Mouse (Mus musculus) left cerebral cortex, adult 9 months (tissue): ENCODE results near the gene Prrc2b.

Source experiments
- DNase-seq, 2 experiments: peaks; one replicate each; pipeline ENCODE4 v3.0.0; 2022; ENCODE audit warnings: low spot score in 2 of 2

The Prrc2b gene

GRCm38 (mm10) chr2:32222057-32222456 lies 71.2 kb downstream of the Prrc2b start:
- no peak for DNase-seq

DNA sequence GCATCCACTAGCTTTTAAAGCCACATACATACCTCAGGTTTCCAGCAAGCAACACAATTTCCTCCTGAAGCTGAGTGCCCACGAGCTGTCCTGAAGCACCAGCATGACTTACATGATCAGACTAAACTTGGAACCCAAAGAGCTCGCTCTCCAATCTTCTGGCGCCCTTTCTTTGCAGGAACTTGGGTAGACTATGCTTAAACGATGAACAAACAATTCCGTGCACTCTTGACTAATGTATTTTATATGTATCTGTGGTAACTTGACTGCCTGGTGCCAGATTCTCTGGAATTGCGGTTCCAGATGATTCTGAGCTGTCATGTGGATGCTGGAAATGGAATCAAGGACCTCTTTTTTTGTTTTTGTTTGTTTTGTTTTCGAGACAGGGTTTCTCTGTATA lies 84.6 kb downstream of the Prrc2b start:
- DNase-seq = no peak

- peak; percentile 79 to 92 for DNase-seq
Measured at GRCm38 (mm10) chr2:32235886-32236759, 85.2 kb downstream of the Prrc2b start, which contains the start of gene Pomt1. Pomt1 (plus strand) TSS chr2:32236590.

DNA sequence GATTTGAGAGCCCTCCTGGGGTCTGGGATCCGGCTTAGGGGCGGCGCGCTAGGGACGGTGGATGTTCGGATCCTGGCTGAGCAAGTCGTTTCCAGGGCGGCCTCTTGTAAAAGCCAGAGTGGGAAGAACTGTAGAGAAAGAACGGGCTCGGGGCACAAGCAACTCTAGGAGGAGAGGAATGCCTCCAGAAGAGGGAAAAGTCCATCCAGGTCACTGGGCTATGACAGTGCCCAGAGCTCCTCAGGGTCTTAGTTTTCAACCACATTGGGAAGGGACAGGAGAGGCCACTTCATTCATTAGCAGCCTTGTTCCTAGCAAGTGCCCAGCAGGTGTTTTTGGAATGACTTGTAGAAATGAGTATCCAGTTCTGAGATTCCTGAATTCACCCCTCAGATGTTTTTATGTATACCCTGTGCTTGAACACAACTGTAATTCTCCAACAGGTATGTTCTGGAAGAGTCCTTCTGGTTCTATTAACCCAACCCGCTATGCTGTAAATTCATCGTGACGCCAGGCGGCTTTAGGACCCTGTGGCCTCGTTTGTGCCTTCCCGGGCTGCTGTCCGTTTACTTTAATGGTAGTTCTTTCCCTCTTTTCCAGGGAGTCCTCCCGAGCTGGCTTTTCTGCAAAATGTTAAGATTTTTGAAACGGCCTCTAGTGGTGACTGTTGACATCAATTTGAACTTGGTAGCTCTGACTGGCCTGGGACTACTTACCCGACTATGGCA lies 86.0 kb downstream of the Prrc2b start:
- DNase-seq = peak in 1 of 2 experiments; percentile 49

DNA sequence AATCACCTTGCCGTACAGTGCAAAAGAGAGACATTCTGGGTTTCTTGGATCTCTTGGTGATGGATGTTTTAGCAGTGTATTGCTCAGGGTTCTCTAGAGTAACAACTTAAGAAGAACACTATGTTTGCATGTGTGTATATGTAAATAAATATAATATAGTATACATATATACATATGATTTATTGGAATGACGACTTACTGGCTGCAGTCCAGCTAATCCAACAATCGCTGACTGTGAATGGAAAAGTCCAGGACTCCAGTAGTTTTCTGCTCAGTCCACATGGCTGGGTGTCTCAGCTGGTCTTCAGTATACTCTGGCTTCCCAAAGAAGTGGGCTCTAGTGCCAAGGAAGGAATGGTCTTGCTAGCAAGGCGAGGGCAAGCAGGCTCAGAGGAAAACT lies 86.7 kb downstream of the Prrc2b start:
- DNase-seq = no peak

GRCm38 (mm10) chr2:32238708-32239435 lies 88.0 kb downstream of the Prrc2b start:
- DNase-seq = no peak

DNA sequence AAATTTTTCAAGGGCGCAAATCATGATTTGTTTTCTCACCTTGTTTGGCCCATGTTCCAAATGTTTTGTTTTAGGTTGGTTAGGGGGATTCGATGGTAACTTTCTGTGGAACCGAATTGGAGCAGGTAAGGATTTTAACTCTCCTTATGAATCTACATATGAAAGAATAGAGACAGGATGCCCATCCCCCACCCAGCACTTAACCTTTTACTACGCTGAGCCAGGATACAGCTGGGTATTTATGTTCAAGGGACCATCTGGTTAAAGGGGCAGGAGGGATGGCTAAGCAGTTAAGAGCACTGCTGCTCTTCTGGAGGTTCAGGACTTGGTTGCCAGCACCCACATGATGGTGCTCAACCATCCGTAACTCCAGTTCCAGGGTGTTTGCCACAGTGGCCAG lies 89.7 kb downstream of the Prrc2b start:
- DNase-seq = no peak

- no peak for DNase-seq
Measured at GRCm38 (mm10) chr2:32242986-32243385, 92.1 kb downstream of the Prrc2b start.

GRCm38 (mm10) chr2:32246741-32247140 lies 95.9 kb downstream of the Prrc2b start:
- no peak for DNase-seq

DNA sequence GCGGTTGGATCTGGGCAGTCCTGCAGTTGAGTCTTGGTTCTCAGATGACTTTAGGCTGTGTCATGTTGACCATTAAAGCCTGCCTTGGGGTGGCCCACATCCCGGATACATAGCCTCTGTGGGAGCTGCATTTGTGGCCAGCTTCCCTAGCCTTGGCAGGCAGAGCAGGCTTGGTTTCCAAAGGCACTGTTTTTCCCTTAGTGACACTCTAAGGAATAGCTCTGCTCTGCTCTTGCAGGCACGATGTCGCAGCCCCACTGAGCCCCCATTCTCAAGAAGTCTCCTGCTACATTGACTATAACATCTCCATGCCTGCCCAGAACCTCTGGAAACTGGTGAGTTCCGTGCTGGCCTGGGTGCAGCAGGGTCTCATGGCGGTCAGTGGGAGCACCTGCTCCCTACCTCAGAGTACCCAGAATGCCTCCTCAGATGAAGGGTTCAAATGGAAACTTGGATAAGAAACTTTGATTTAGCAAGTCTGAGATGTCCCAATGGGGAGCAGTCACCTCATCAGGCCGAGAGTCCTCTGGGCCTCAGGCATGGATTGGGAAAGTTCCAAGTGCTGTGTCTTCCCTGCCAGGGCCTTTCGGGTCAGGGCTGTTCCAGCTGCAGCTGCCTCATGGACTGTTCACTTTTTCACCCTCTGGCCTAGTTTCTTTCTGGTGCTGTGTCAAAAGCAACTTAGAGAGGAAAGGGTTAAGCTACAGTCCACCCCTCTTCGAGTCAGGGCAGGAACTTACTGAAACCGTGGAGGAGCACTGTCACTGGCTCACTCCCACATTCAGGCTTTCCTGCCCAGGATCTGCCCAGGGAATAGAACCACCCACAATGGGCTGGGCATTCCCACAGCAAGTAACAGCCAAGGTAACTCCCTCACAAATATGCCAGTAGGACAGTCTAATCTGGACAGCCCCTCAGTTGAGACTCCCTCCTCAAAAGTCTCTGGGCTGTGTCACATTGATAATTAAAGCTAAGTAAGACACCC lies 97.8 kb downstream of the Prrc2b start:
- DNase-seq = no peak

GRCm38 (mm10) chr2:32251791-32252527 lies 101.1 kb downstream of the Prrc2b start:
- no peak for DNase-seq

DNA sequence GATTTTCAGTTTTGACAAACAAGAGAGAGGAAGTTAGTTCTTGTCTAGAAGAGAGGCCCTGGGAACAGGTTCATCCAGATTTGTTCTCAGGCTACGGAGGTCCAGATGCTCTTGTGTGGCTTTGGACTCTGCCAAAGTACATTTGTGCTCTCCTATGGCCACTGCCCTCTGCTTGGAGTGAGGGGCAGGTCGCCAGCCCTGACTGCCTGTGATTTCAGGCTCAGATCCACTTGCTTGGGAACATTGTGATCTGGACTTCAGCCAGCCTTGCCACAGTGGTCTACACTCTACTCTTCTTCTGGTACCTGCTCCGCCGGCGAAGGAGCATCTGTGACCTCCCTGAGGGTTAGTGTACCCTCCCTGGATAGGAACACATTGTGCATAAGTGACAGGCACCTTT lies 101.8 kb downstream of the Prrc2b start:
- DNase-seq = no peak

DNA sequence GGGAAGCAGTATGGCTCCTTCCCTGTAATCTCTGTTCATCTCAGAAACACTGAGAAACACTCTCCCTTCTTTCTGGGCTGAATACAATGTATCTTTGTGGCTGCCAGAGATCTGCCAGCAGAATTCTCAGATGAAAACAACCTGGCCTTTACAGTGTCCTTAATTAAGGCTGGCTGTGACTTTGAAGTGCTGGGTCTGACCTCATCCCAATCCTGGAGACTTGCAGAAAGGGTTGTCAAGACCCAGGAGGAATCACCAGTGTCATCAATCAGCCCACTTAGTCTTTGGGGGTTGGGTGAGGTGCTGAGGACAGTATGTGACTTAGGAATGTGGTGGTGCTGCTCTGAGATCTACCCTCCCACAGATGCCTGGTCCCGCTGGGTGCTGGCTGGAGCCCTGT lies 102.5 kb downstream of the Prrc2b start:
- no peak for DNase-seq

- no peak for DNase-seq
Measured at GRCm38 (mm10) chr2:32254563-32254962, 103.7 kb downstream of the Prrc2b start.

DNA sequence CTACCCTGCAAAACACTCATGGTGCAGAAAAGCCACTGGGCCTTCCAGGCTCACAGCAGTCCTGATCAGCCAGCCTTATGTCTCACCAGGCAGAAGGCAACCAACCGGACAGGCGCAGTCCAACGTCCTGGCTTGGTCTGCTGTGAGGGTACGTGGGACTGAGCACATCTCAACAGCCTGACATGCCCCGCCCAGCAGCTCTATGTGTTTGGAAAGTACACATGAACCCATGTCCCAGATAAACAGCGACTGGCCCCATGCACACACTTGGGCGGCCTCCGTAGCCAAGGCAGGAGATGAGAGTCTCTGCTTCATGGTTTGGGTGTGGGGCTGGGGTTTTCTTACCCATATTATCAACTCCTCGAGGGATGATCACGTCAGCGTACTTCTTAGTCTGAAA lies 105.4 kb downstream of the Prrc2b start:
- no peak for DNase-seq

- DNase-seq = no peak
Measured at GRCm38 (mm10) chr2:32258887-32259533, 108.1 kb downstream of the Prrc2b start.

GRCm38 (mm10) chr2:32259657-32260417 lies 109.0 kb downstream of the Prrc2b start, which contains the start of gene Uck1:
Uck1 (minus strand) TSS chr2:32260159.
- peak; percentile 75 to 89 for DNase-seq

GRCm38 (mm10) chr2:32260635-32261034 lies 109.8 kb downstream of the Prrc2b start:
- peak in 1 of 2 experiments; percentile 48 for DNase-seq

- DNase-seq = no peak
Measured at GRCm38 (mm10) chr2:32275823-32276222, 124.9 kb downstream of the Prrc2b start.
